Mouse (Mus musculus) heart, postnatal 4 days (tissue): ENCODE measurements at regions not wholly inside any gene's neighbourhood (a gene's known extent, or its start where the extent isn't known, plus 50 kb on each side); places are given as distances from the start of the nearest gene placed in this dataset.
"Not testable (repeated sequence)": the region's sequence is repeated elsewhere in the genome, so short reads cannot be mapped to it uniquely, and the experiment has no call there.

Source experiments
- DNase-seq: peaks from one replicate; pipeline ENCODE4 v3.0.0; 2021

GRCm38 (mm10) chr13:81013953-81014352 is 130.8 kb downstream of the Arrdc3 start:
- no peak for DNase-seq

DNA sequence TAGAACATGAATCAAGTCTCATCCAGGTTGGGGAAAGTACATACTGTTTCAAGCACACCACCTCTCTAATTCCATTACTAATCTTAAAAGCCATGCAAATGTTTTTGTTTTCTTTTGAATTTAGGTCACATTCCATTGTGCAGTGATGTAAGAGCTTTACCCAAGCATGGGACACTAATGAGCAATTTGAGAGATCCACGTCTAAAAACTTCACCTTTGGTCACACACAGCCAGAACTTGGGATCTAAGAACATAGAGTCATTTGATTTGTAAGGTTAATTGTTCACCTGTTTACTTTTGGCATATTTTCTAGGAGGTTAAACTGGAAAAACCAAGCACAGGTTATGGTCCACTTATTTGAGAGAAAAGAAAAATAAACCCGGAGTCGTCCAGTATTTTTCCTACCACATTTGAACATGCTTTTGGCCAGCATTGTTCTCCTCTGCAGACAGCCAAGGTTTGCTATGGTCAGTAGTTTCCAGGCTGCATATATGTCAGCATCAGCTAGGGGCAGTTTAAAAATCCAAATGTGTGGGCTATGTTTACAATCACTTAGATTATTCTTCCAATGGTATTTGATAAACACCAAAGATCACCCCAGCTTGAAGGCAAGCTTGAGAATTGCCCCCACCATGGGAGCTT is 137.0 kb downstream of the Arrdc3 start:
- DNase-seq: no peak

DNA sequence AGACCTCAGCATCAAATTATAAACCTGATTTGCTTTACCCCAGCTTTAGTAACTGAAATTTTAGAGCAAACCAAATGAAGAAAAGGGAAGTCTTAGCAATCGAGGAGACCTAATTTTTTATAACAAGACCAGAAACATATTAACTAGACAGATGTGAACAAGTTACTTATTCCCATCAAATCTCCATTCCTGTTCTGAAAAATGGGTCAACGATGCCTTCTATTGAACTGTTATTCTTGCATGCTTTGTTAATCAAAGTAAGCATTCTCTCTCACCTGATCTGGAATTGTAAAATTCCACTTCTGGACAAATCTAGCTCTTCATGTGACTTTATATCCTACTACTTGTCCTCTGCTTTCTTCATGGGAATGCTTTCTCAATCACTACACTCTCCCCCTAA is 137.6 kb downstream of the Arrdc3 start:
- DNase-seq: no peak

- DNase-seq: no peak
These were observed 139.2 kb downstream of the Arrdc3 start for GRCm38 (mm10) chr13:81022410-81022809.

DNA sequence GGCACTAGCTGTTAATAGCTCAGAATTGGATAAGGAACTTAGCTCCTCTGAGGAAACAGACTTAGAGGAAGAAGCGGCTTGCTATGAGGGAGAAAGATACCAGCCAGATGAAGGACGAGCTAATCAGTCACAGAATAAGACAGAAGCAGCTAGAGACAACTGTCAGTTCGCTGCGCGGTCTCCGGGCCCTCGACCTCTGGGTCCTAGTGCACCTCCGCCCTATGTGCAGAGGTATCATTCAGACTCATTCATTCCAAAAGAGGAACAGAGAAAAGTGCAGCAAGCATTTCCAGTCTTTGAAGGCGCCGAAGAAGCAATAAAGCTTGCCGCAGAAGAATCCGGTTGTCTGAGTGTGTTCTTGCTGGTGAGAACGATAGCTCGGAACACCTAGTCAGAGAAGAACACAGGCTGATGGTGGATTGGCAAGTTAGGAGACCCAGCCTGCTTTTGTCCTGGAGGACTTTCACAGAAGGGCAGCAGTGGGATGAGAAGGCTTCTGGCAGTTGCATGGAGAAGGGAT is 142.1 kb downstream of the Arrdc3 start:
- DNase-seq: not testable (repeated sequence)

DNA sequence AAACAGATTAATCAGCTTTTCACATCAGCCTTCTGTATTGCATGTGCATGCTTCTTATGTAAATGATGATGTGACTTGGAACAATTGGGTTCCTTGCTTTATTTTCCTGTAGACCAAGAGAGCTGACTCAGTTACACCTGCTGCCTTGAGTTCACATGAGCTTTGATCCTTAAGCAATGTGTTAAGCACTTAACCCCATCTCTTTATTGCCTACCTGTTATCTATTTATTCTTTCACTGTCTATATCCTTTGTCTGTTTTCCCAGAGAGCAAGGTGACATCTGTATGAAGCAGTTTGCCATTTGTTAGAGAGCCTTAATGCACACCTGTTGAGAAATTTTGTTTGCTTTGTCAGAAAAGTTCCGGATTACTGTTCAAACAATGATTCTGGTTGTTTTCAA is 154.1 kb downstream of the Arrdc3 start:
- DNase-seq: no peak

DNA sequence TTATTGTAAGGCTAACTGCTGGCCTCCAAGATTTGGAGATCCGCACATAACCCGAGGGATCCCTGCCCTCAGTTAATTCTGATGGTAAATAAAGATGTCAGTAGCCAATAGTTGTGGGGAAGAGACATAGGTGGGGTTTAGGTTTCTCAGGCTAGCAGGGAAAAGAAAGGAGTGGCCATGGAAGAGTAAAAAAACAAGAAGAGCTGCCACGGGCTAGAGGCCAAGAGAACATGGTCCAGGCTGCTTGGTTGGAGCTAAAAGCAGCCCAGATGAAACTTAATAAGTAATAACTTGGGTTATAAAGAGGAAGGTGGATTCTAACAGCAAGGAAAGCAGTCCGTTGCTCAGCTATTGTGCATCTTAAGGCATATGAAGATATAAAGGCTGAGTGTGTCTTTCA is 155.6 kb downstream of the Arrdc3 start:
- no peak for DNase-seq

- DNase-seq: no peak
These were observed 157.3 kb downstream of the Arrdc3 start for GRCm38 (mm10) chr13:81040494-81040893.

GRCm38 (mm10) chr13:81041646-81042045 is 158.5 kb downstream of the Arrdc3 start:
- no peak for DNase-seq
